Mouse (Mus musculus) olfactory bulb, adult 2 months (tissue): ENCODE measurements around the gene Tmem88. TPM values are rescaled to one million over a fixed set of nuclear protein-coding genes. Genes with fewer than 3 reads are reported as not detected.

Experiments used
- H3K27ac ChIP-seq: fragments of 200-500 bp; 2 replicates; pipeline ENCODE4 v1.5.1; 2012; ENCODE audit warnings: low read depth, low read length; ENCODE audit not compliant: insufficient read depth
- H3K4me1 ChIP-seq: fragments of 200-500 bp; 2 replicates; pipeline ENCODE4 v1.6.1; 2012; ENCODE audit warnings: low read length; ENCODE audit not compliant: control insufficient read depth, insufficient read depth
- H3K4me3 ChIP-seq: fragments of 200-500 bp; 2 replicates; pipeline ENCODE4 v1.5.1; 2012; ENCODE audit warnings: mild to moderate bottlenecking, low read depth, low read length, moderate library complexity; ENCODE audit not compliant: insufficient read depth
- CTCF ChIP-seq: fragments of 200-500 bp; IDR thresholded peaks from 2 replicates; pipeline ENCODE4 v1.5.1; 2012; ENCODE audit warnings: low read depth, mild to moderate bottlenecking, low read length, moderate library complexity; ENCODE audit not compliant: insufficient read depth
- POLR2A ChIP-seq: fragments of 200-500 bp; IDR thresholded peaks from 2 replicates; pipeline ENCODE4 v1.6.1; 2012; ENCODE audit warnings: mild to moderate bottlenecking, low read depth, low read length, moderate library complexity; ENCODE audit not compliant: insufficient read depth
- WGBS: fragments of 180-500 bp; shearing (Covaris S2); methylation state at CpG from one replicate; pipeline ENCODE4 v1.1.7; 2018; 5-methylcytosine and 5-hydroxymethylcytosine counted together
- polyA plus RNA-seq: library from polyadenylated mRNA; stranded (reverse); fragments of >200 nt; gene quantifications from 2 replicates; pipeline ENCODE4 v1.2.4, GENCODE M21; 2012; ENCODE audit warnings: low replicate concordance; ENCODE audit not compliant: missing spikeins, insufficient read depth, insufficient read length

Tmem88 gene
- polyA plus RNA-seq, 1 experiment = not detected

- WGBS = 87% methylated on average over 25 of the region's 25 CpGs
- Histone ChIP-seq H3K4me1 (peaks cover 25% of the 10 kb centered on the region), H3K27ac (no peak overlapping the region), H3K4me3 (no peak overlapping the region)
- TF ChIP-seq CTCF = no peak
- no peak for TF ChIP-seq POLR2A
Measured at GRCm38 (mm10) chr11:69400083-69400850, 2.2 kb upstream of the Tmem88 start.

- no peak for TF ChIP-seq CTCF
- no peak for TF ChIP-seq POLR2A
- Histone ChIP-seq H3K27ac (no peak overlapping the region), H3K4me3 (no peak overlapping the region), H3K4me1 (peaks cover 25% of the 10 kb centered on the region)
- 58% methylated on average over 66 of the region's 66 CpGs for WGBS
Measured at GRCm38 (mm10) chr11:69399201-69400082, 1.4 kb upstream of the Tmem88 start.

- TF ChIP-seq POLR2A = no peak
- Histone ChIP-seq H3K4me1 (peaks cover 25% of the 10 kb centered on the region), H3K27ac (no peak overlapping the region), H3K4me3 (no peak overlapping the region)
- 53% methylated on average over 21 of the region's 21 CpGs for WGBS
Measured at GRCm38 (mm10) chr11:69398486-69399200, 609 bp upstream of the Tmem88 start.

DNA sequence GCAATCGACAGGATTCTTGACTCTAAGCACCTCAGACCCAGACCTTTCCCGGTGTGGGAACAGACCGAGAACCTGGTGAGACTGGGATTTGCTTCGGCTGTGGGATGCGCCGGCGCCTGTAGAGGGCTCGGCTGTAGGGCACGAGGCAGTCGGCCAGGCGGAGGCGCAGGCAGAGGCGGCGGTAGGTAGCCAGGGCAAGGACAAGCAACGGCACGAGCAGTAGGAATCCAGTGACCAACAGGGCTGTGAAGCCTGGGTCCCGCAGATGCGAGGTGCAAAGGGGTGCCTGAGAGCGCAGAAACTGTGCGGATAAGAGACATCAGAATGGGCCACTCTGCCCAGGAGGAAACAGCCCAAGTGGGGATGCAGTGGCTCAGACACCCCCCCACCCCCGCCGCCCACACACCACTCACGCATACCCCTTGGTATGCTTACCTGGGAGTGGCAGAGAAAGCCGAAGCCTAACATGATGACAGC, 415 bp downstream of the Tmem88 start:
- Histone ChIP-seq H3K4me1 (peaks cover 25% of the 10 kb centered on the region), H3K27ac (peak overlapping the region; percentile 8; the same call in 1 of the 2 replicates), H3K4me3 (0 out of 2 replicates have a peak overlapping the region, but pooled peaks have one; percentile 1)
- 30% methylated on average over 24 of the region's 24 CpGs for WGBS
- TF ChIP-seq POLR2A (no peak), CTCF (no peak)

DNA sequence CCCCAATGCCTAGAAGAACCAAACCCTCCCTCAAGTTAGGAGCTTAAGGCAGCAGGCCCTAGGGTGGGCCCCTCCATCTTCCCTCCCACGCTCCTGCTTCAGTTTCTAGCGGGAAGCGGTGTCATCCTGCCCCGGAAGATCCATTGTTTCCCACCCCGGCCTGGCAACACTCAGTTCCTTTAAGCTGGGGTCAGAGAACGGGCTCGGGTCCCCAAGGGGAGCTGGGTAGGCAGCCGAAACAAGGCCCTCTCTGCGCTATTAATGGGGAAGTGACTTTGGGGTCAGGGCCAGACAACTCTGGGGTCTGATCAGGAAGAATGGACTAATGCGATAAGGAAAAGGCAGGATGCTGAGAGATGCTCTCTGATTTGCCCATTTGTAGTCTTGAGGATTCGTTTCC, 1.3 kb downstream of the Tmem88 start:
- TF ChIP-seq POLR2A = no peak
- TF ChIP-seq CTCF = no peak
- Histone ChIP-seq H3K4me3 (peak overlapping the region; percentile 72), H3K4me1 (peaks cover 25% of the 10 kb centered on the region), H3K27ac (no peak overlapping the region; the same call in 1 of the 2 replicates)
- WGBS = 27% methylated on average over 11 of the region's 11 CpGs

DNA sequence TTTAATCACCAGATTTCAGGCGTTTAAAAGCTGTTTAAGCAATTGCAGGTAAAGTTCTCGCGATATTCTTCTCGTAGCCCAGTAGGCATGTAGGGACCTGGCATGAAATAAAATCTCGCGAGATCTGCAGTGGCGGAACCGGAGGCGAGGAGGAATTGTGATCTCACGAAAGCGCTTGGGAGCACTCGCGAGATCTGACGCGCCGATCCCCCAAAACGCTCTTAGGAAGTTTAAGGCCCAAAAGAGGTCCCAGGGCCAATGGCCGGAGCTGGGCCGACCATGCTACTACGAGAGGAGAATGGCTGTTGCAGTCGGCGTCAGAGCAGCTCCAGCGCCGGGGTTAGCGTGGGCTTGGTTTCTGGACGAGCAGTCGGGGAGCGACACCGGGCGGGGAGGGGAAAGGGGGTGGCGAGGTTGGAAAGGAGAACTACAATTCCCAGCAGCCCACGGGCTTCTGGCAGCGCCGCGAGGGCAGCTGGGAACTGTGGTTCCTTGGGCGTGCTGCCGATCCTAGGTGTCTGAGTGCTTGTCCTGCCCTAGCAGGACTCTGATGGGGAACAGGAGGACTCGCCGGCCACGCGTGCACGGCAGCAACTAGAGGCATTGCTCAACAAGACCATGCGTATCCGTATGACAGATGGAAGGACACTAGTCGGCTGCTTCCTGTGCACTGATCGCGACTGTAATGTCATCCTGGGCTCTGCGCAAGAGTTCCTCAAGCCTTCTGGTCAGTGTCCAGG, 2.2 kb downstream of the Tmem88 start:
- no peak for TF ChIP-seq CTCF
- peak; percentile 20; the same call in 1 of the 2 replicates for TF ChIP-seq POLR2A
- H3K4me1 ChIP-seq = peaks cover 17% of the 10 kb centered on the region
- WGBS = under 1% methylated on average over 48 of the region's 48 CpGs
- peak overlapping the region; percentile 78 for H3K4me3 ChIP-seq
- H3K27ac ChIP-seq = peak overlapping the region; percentile 95

DNA sequence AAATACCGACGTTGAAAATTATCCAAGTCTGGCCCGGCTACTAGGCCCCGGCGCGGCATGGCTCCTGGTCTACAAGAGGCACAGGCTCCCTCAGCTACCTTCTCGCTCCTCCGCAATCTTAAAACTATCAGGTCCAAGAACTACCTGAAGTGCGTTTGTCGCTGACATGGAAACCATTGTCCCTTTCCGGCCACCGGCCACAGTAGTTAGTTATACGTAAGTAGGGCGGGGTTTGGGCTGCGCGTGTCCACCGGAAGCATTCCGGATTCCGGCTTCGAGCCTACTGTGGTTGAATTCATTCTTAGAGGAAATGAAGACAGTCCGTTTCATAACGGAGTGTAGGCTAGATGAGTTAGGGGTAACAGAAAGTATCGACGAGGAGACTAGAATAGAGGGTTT, 2.8 kb downstream of the Tmem88 start, which contains the start of the genes Naa38 and Cyb5d1:
Gene Naa38 (plus strand): TSS at position 253 of the 399 bp plus-strand sequence.
Gene Cyb5d1 (minus strand): TSS at position 397 of the 399 bp plus-strand sequence.
- Histone ChIP-seq H3K27ac (peak within 1 kb of the TSS; percentile 95), H3K4me3 (peak within 1 kb of the TSS; percentile 78), H3K4me1 (peaks cover 16% of the 10 kb centered on the region; the same call in 1 of the 2 replicates)
- under 1% methylated on average over 24 of the region's 24 CpGs for WGBS

DNA sequence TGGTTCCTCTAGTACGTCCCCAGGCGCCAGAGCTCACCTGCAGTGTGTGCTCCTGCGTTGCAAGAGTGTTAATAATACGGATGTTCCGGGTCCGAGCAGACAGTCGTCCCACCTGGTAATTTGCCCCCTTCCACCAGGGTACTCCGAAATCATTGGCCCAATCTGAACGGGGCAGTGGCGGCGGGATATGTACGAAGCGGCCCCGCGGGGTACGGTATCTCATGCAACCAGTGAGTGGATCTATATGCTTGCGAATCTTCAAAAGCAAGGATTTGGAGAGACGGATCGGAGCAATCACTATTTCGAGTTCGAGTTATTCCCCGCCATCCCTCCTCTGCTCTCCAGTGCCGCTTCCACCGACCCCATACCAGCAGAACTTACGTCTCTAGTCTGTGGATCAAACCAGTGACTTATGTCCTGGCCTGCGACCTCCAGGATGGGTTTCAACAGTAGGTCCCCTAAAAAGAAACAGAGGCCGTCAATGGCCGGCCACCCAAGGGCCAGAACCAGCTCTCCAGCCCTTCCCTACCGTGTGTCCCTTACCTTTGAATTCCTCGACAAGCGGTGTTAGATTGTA, 3.4 kb downstream of the Tmem88 start:
- under 1% methylated on average over 31 of the region's 31 CpGs for WGBS
- peak overlapping the region; percentile 78 for H3K4me3 ChIP-seq
- H3K27ac ChIP-seq = peak overlapping the region; percentile 42; the same call in 1 of the 2 replicates
- H3K4me1 ChIP-seq = peaks cover 17% of the 10 kb centered on the region; the same call in 1 of the 2 replicates
